Mouse (Mus musculus): ENCODE measurements around the gene Rho. TPM values are rescaled to one million over a fixed set of nuclear protein-coding genes. Genes with fewer than 3 reads are reported as not detected.

The Rho gene
- polyA plus RNA-seq (2012; fragmentation: generic; extraction: Trizol): 0.19 TPM

DNA sequence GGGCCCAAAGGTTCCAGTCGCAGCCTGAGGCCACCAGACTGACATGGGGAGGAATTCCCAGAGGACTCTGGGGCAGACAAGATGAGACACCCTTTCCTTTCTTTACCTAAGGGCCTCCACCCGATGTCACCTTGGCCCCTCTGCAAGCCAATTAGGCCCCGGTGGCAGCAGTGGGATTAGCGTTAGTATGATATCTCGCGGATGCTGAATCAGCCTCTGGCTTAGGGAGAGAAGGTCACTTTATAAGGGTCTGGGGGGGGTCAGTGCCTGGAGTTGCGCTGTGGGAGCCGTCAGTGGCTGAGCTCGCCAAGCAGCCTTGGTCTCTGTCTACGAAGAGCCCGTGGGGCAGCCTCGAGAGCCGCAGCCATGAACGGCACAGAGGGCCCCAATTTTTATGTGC, at the start of gene Rho:
TSS of gene Rho (plus strand) at position 110 of the 400 bp plus-strand sequence.
- TF ChIP-seq USF1 (IDR thresholded peaks at IDR 0.05; ENCODE audit: low read depth) (no peak), POLR2AphosphoS2 (IDR thresholded peaks at IDR 0.05; ENCODE audit: insufficient read length, low read depth) (no peak), TCF3 (IDR thresholded peaks at IDR 0.05; ENCODE audit: insufficient read length, low read depth) (no peak), E2F4 (IDR thresholded peaks at IDR 0.05; ENCODE audit: insufficient read depth) (no peak), MAX (IDR thresholded peaks at IDR 0.05; ENCODE audit: low read depth) (no peak), CEBPB (IDR thresholded peaks at IDR 0.05; ENCODE audit: insufficient read depth, poor library complexity, severe bottlenecking) (no peak), MYOD1 (IDR thresholded peaks at IDR 0.05; ENCODE audit: control insufficient read depth in 1 of 3, insufficient read length in 2 of 3, low read depth in 2 of 3) (no peak), MYOG (IDR thresholded peaks at IDR 0.05; ENCODE audit: control insufficient read depth in 1 of 3, insufficient read depth in 1 of 3, insufficient read length in 2 of 3, low read depth in 2 of 3) (no peak), REST (IDR thresholded peaks at IDR 0.05; ENCODE audit: insufficient read depth, insufficient read length) (no peak), TCF12 (IDR thresholded peaks at IDR 0.05; ENCODE audit: insufficient read depth, poor library complexity, severe bottlenecking) (no peak), SRF (IDR thresholded peaks at IDR 0.05; ENCODE audit: control insufficient read depth, insufficient read length, low read depth) (no peak), POLR2A (IDR thresholded peaks at IDR 0.05; ENCODE audit: insufficient read length, low read depth) (no peak)
- Histone ChIP-seq H3ac (ENCODE audit: control insufficient read depth, insufficient read length) (no peak within 1 kb of the TSS), H3K36me3 (ENCODE audit: control insufficient read depth, insufficient read depth) (no peaks in the 10 kb centered on the region), H3K4me2 (ENCODE audit: low read depth) (no peak within 1 kb of the TSS), H3K79me2 (ENCODE audit: control insufficient read depth, insufficient read depth) (no peaks in the 10 kb centered on the region), H3K27me3 (ENCODE audit: control insufficient read depth, insufficient read depth, insufficient read length) (no peaks in the 10 kb centered on the region), H3K4me3 (no peak within 1 kb of the TSS)

DNA sequence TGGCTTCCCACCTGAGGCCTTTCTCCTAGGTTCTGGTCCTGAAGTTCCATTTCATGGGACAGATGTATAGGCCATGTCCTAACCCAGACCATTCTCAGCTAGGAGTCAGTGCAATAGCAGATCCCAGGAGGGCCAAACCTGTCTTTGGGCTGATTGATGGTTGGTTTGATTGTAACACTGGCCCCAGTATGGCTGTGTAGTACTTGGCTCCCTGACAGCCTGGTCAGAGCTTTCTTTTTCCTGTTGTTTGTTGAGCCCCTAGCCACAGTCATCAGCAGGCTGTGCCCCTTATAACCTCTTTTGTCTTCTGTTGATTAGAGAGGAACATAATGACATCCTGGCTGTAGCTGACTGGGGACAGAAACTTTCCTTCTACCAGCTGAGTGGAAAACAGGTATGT, 47.5 kb upstream of the Rho start:
- H3ac ChIP-seq (ENCODE audit: control insufficient read depth, insufficient read length): no peak overlapping the region
- no peak overlapping the region for H3K4me3 ChIP-seq
- no peaks in the 10 kb centered on the region for H3K27me3 ChIP-seq (ENCODE audit: control insufficient read depth, insufficient read depth, insufficient read length)
- H3K4me2 ChIP-seq (ENCODE audit: low read depth): no peak overlapping the region
- no peaks in the 10 kb centered on the region for H3K79me2 ChIP-seq (ENCODE audit: control insufficient read depth, insufficient read depth)
- peaks cover 20% of the 10 kb centered on the region for H3K36me3 ChIP-seq (ENCODE audit: control insufficient read depth, insufficient read depth)
- TF ChIP-seq POLR2A (IDR thresholded peaks at IDR 0.05; ENCODE audit: insufficient read length, low read depth): no peak
- TF ChIP-seq USF1 (IDR thresholded peaks at IDR 0.05; ENCODE audit: low read depth): no peak
- no peak for TF ChIP-seq MYOD1 (IDR thresholded peaks at IDR 0.05; ENCODE audit: control insufficient read depth in 1 of 3, insufficient read length in 2 of 3, low read depth in 2 of 3)

DNA sequence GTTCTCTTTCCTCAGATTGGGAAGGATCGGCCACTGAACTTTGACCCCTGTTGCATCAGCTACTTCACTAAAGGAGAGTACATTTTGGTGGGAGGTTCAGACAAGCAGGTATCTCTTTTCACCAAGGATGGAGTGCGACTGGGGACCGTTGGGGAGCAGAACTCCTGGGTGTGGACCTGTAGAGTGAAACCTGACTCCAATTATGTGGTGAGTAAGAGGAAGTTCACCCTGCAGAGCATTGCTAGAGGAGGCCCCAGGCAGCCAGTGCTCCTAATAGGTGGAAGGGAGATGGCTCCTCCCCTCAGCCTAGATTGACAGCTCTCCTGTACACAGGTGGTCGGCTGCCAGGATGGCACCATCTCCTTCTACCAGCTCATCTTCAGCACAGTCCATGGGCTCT, 44.7 kb upstream of the Rho start:
- no peaks in the 10 kb centered on the region for H3K79me2 ChIP-seq (ENCODE audit: control insufficient read depth, insufficient read depth)

DNA sequence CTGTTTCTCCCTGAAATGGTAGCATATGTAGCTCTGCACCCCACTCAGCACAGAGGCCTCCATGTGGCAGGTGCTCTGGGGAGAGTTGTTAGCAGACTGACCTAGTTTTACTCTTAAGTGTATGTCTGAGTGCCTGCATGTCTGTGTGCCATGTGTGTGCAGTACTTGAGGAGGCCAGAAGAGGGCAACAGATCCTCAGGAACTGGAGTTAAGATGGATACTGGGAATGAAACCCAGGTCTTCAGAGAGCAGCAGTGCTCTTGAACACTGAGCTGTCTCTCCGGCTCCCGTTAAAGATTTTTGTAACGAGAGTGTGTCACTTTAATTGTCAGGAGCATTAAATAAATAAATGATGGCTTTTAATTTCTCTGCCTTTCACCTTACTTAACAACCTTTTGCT, 43.3 kb upstream of the Rho start:
- no peaks in the 10 kb centered on the region for H3K79me2 ChIP-seq (ENCODE audit: control insufficient read depth, insufficient read depth)
- H3ac ChIP-seq (ENCODE audit: control insufficient read depth, insufficient read length): no peak overlapping the region
- no peak overlapping the region for H3K4me2 ChIP-seq (ENCODE audit: low read depth)
- no peaks in the 10 kb centered on the region for H3K27me3 ChIP-seq (ENCODE audit: control insufficient read depth, insufficient read depth, insufficient read length)
- peaks cover 20% of the 10 kb centered on the region for H3K36me3 ChIP-seq (ENCODE audit: control insufficient read depth, insufficient read depth)
- no peak for TF ChIP-seq TCF12 (IDR thresholded peaks at IDR 0.05; ENCODE audit: insufficient read depth, poor library complexity, severe bottlenecking)
- TF ChIP-seq REST (IDR thresholded peaks at IDR 0.05; ENCODE audit: insufficient read depth, insufficient read length): no peak
- TF ChIP-seq USF1 (IDR thresholded peaks at IDR 0.05; ENCODE audit: low read depth): no peak
- no peak for TF ChIP-seq MAX (IDR thresholded peaks at IDR 0.05; ENCODE audit: low read depth)
- TF ChIP-seq E2F4 (IDR thresholded peaks at IDR 0.05; ENCODE audit: insufficient read depth): no peak
- TF ChIP-seq MYOD1 (IDR thresholded peaks at IDR 0.05; ENCODE audit: control insufficient read depth in 1 of 3, insufficient read length in 2 of 3, low read depth in 2 of 3): no peak
- TF ChIP-seq CEBPB (IDR thresholded peaks at IDR 0.05; ENCODE audit: insufficient read depth, poor library complexity, severe bottlenecking): no peak
- no peak for TF ChIP-seq SRF (IDR thresholded peaks at IDR 0.05; ENCODE audit: control insufficient read depth, insufficient read length, low read depth)
- TF ChIP-seq POLR2A (IDR thresholded peaks at IDR 0.05; ENCODE audit: insufficient read length, low read depth): no peak
- no peak for TF ChIP-seq TCF3 (IDR thresholded peaks at IDR 0.05; ENCODE audit: insufficient read length, low read depth)
- H3K4me3 ChIP-seq: no peak overlapping the region

More for the DNA sequence above, 44.7 kb upstream of the Rho start:
- H3K4me2 ChIP-seq (ENCODE audit: low read depth): no peak overlapping the region
- peaks cover 20% of the 10 kb centered on the region for H3K36me3 ChIP-seq (ENCODE audit: control insufficient read depth, insufficient read depth)
- no peak for TF ChIP-seq MAX (IDR thresholded peaks at IDR 0.05; ENCODE audit: low read depth)
- TF ChIP-seq CEBPB (IDR thresholded peaks at IDR 0.05; ENCODE audit: insufficient read depth, poor library complexity, severe bottlenecking): no peak
- no peak for TF ChIP-seq SRF (IDR thresholded peaks at IDR 0.05; ENCODE audit: control insufficient read depth, insufficient read length, low read depth)
- no peak for TF ChIP-seq POLR2AphosphoS2 (IDR thresholded peaks at IDR 0.05; ENCODE audit: insufficient read length, low read depth)
- TF ChIP-seq TCF3 (IDR thresholded peaks at IDR 0.05; ENCODE audit: insufficient read length, low read depth): no peak
- TF ChIP-seq POLR2A (IDR thresholded peaks at IDR 0.05; ENCODE audit: insufficient read length, low read depth): no peak
- TF ChIP-seq TCF12 (IDR thresholded peaks at IDR 0.05; ENCODE audit: insufficient read depth, poor library complexity, severe bottlenecking): no peak
- no peak for TF ChIP-seq MYOD1 (IDR thresholded peaks at IDR 0.05; ENCODE audit: control insufficient read depth in 1 of 3, insufficient read length in 2 of 3, low read depth in 2 of 3)
- no peak for TF ChIP-seq USF1 (IDR thresholded peaks at IDR 0.05; ENCODE audit: low read depth)
- no peak for TF ChIP-seq REST (IDR thresholded peaks at IDR 0.05; ENCODE audit: insufficient read depth, insufficient read length)
- TF ChIP-seq E2F4 (IDR thresholded peaks at IDR 0.05; ENCODE audit: insufficient read depth): no peak
- TF ChIP-seq MYOG (IDR thresholded peaks at IDR 0.05; ENCODE audit: control insufficient read depth in 1 of 3, insufficient read depth in 1 of 3, insufficient read length in 2 of 3, low read depth in 2 of 3): no peak
- H3K4me3 ChIP-seq: no peak overlapping the region
- H3ac ChIP-seq (ENCODE audit: control insufficient read depth, insufficient read length): no peak overlapping the region
- no peaks in the 10 kb centered on the region for H3K27me3 ChIP-seq (ENCODE audit: control insufficient read depth, insufficient read depth, insufficient read length)

DNA sequence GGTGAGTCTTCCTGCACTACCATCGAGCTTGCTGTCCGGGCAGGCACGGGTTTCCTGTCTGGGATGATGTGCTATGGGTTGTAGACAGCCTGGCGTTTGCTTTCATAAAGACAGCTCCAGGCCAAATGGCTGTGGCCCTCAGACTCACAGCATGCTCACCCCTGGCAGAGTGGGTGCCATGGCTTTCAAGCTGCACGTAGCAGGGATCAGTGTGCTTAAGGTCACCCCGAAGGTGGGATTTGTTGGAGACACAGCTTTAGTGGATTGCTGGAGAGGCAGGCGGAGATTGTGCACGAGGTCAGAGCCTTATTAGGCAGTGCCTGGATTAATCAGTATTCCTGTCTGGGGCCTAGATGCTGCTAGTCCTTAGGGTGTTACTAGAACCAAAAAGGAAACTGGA, 40.9 kb upstream of the Rho start:
- H3K36me3 ChIP-seq (ENCODE audit: control insufficient read depth, insufficient read depth): peaks cover 12% of the 10 kb centered on the region
- TF ChIP-seq E2F4 (IDR thresholded peaks at IDR 0.05; ENCODE audit: insufficient read depth) (no peak), MAX (IDR thresholded peaks at IDR 0.05; ENCODE audit: low read depth) (no peak), USF1 (IDR thresholded peaks at IDR 0.05; ENCODE audit: low read depth) (no peak), REST (IDR thresholded peaks at IDR 0.05; ENCODE audit: insufficient read depth, insufficient read length) (no peak), CEBPB (IDR thresholded peaks at IDR 0.05; ENCODE audit: insufficient read depth, poor library complexity, severe bottlenecking) (no peak), MYOD1 (IDR thresholded peaks at IDR 0.05; ENCODE audit: control insufficient read depth in 1 of 3, insufficient read length in 2 of 3, low read depth in 2 of 3) (no peak), MYOG (IDR thresholded peaks at IDR 0.05; ENCODE audit: control insufficient read depth in 1 of 3, insufficient read depth in 1 of 3, insufficient read length in 2 of 3, low read depth in 2 of 3) (no peak), SRF (IDR thresholded peaks at IDR 0.05; ENCODE audit: control insufficient read depth, insufficient read length, low read depth) (no peak), TCF3 (IDR thresholded peaks at IDR 0.05; ENCODE audit: insufficient read length, low read depth) (no peak)
- no peak overlapping the region for H3ac ChIP-seq (ENCODE audit: control insufficient read depth, insufficient read length)

More for the DNA sequence above, 40.9 kb upstream of the Rho start:
- no peaks in the 10 kb centered on the region for H3K27me3 ChIP-seq (ENCODE audit: control insufficient read depth, insufficient read depth, insufficient read length)
- H3K4me3 ChIP-seq: no peak overlapping the region
- no peaks in the 10 kb centered on the region for H3K79me2 ChIP-seq (ENCODE audit: control insufficient read depth, insufficient read depth)
- H3K4me2 ChIP-seq (ENCODE audit: low read depth): no peak overlapping the region
